Mouse (Mus musculus) heart, embryonic 11.5 days (tissue): ENCODE measurements around the gene Rfx5. TPM values are rescaled to one million over a fixed set of nuclear protein-coding genes. Genes with fewer than 3 reads are reported as not detected.
"Not testable (repeated sequence)": the region's sequence is repeated elsewhere in the genome, so short reads cannot be mapped to it uniquely, and the experiment has no call there.

ENCODE experiments used
- ATAC-seq: fragments of 200-750 bp; cut with Nextera tagmentation; replicated peaks from 2 replicates; pipeline ENCODE4 v1.8.0; 2017; ENCODE audit warnings: moderate library complexity; ENCODE audit not compliant: insufficient number of reproducible peaks, low FRiP score, low TSS enrichment
- H3K27ac ChIP-seq: fragments of 300-500 bp; sonication (generic); 2 replicates; pipeline ENCODE4 v1.5.1; 2014; ENCODE audit warnings: mild to moderate bottlenecking, low read depth, low read length
- H3K27me3 ChIP-seq: fragments of 300-500 bp; sonication (generic); 2 replicates; pipeline ENCODE4 v1.6.1; 2014; ENCODE audit warnings: mild to moderate bottlenecking, low read length, mixed read lengths; ENCODE audit not compliant: control insufficient read depth, insufficient read depth
- H3K36me3 ChIP-seq: fragments of 300-500 bp; sonication (generic); 2 replicates; pipeline ENCODE4 v1.6.1; 2014; ENCODE audit warnings: mild to moderate bottlenecking, low read length, moderate library complexity, mixed read lengths; ENCODE audit not compliant: control insufficient read depth, insufficient read depth
- H3K4me1 ChIP-seq: fragments of 300-500 bp; sonication (generic); 2 replicates; pipeline ENCODE4 v1.6.1; 2014; ENCODE audit warnings: low read length; ENCODE audit not compliant: control insufficient read depth, insufficient read depth
- H3K4me2 ChIP-seq: fragments of 300-500 bp; sonication (generic); 2 replicates; pipeline ENCODE4 v1.6.1; 2014; ENCODE audit warnings: mild to moderate bottlenecking, moderate library complexity
- H3K4me3 ChIP-seq: fragments of 300-500 bp; sonication (generic); 2 replicates; pipeline ENCODE4 v1.5.1; 2014; ENCODE audit warnings: low read depth, low read length
- H3K9ac ChIP-seq: fragments of 300-500 bp; sonication (generic); 2 replicates; pipeline ENCODE4 v1.6.1; 2014; ENCODE audit warnings: mild to moderate bottlenecking, low read depth, low read length, moderate library complexity
- H3K9me3 ChIP-seq: fragments of 300-500 bp; sonication (generic); replicated peaks from 2 replicates; pipeline ENCODE4 v1.6.1; 2016; ENCODE audit warnings: low read length; ENCODE audit not compliant: control insufficient read depth
- WGBS: fragments of 180-500 bp; shearing (Covaris S2); extraction: QIAGEN DNeasy Blood & Tissue Kit; methylation state at CpG from one replicate; pipeline ENCODE4 v1.1.7; 2014; ENCODE audit not compliant: insufficient replicate concordance; 5-methylcytosine and 5-hydroxymethylcytosine counted together
- polyA plus RNA-seq: library from polyadenylated mRNA; unstranded; fragments of >200 nt; fragmentation: Nextera tagmentation; extraction: Ambion mirVana; gene quantifications from 2 replicates; pipeline ENCODE4 v1.2.1, GENCODE M21; 2014

Rfx5 gene
- polyA plus RNA-seq, 1 experiment from 2014 or later: 6.7 TPM

- Histone ChIP-seq H3K4me1 (no peaks in the 10 kb centered on the region; the same call in 1 of the 2 replicates), H3K27ac (no peak overlapping the region), H3K9me3 (no peaks in the 10 kb centered on the region), H3K27me3 (no peaks in the 10 kb centered on the region), H3K9ac (no peak overlapping the region), H3K4me2 (no peak overlapping the region), H3K4me3 (no peak overlapping the region), H3K36me3 (no peaks in the 10 kb centered on the region)
- no peak for ATAC-seq
- 49% methylated on average over 3 of the region's 3 CpGs for WGBS
Observed at GRCm38 (mm10) chr3:94921104-94921503, 32.8 kb upstream of the Rfx5 start.

GRCm38 (mm10) chr3:94922333-94922732, 31.5 kb upstream of the Rfx5 start:
- H3K36me3 ChIP-seq: no peaks in the 10 kb centered on the region
- no peaks in the 10 kb centered on the region; the same call in 1 of the 2 replicates for H3K4me1 ChIP-seq
- H3K27me3 ChIP-seq: no peaks in the 10 kb centered on the region
- H3K9ac ChIP-seq: no peak overlapping the region
- WGBS: 58% methylated on average over 3 of the region's 3 CpGs
- H3K4me3 ChIP-seq: no peak overlapping the region
- no peak for ATAC-seq
- no peaks in the 10 kb centered on the region for H3K9me3 ChIP-seq
- no peak overlapping the region for H3K27ac ChIP-seq
- H3K4me2 ChIP-seq: no peak overlapping the region

GRCm38 (mm10) chr3:94924688-94925087, 29.2 kb upstream of the Rfx5 start:
- WGBS: 57% methylated on average over 8 of the region's 8 CpGs
- Histone ChIP-seq H3K4me1 (no peaks in the 10 kb centered on the region), H3K27me3 (no peaks in the 10 kb centered on the region), H3K4me3 (no peak overlapping the region), H3K9me3 (no peaks in the 10 kb centered on the region), H3K27ac (no peak overlapping the region), H3K9ac (no peak overlapping the region), H3K36me3 (no peaks in the 10 kb centered on the region), H3K4me2 (no peak overlapping the region)
- ATAC-seq: no peak

GRCm38 (mm10) chr3:94926301-94926736, 27.6 kb upstream of the Rfx5 start:
- not testable (repeated sequence) for H3K9ac ChIP-seq, H3K27me3 ChIP-seq, H3K36me3 ChIP-seq, H3K27ac ChIP-seq, H3K4me3 ChIP-seq, H3K4me2 ChIP-seq, H3K9me3 ChIP-seq, H3K4me1 ChIP-seq
- peak; percentile 78 for ATAC-seq
- WGBS: 26% methylated on average over 4 of the region's 4 CpGs

GRCm38 (mm10) chr3:94928979-94929378, 24.9 kb upstream of the Rfx5 start:
- H3K4me2 ChIP-seq, H3K4me3 ChIP-seq, H3K27ac ChIP-seq, H3K9me3 ChIP-seq, H3K4me1 ChIP-seq, H3K27me3 ChIP-seq, H3K36me3 ChIP-seq, H3K9ac ChIP-seq, ATAC-seq: not testable (repeated sequence)
- WGBS: 83% methylated on average over 4 of the region's 4 CpGs

- H3K27me3 ChIP-seq, H3K36me3 ChIP-seq, H3K4me1 ChIP-seq, H3K27ac ChIP-seq, H3K4me3 ChIP-seq, H3K9me3 ChIP-seq, ATAC-seq, H3K4me2 ChIP-seq, H3K9ac ChIP-seq: not testable (repeated sequence)
- WGBS: 41% methylated on average over 7 of the region's 7 CpGs
Observed at GRCm38 (mm10) chr3:94930386-94931266, 23.2 kb upstream of the Rfx5 start.

GRCm38 (mm10) chr3:94931427-94932082, 22.3 kb upstream of the Rfx5 start:
- H3K4me3 ChIP-seq, H3K36me3 ChIP-seq, H3K9me3 ChIP-seq, H3K27me3 ChIP-seq, H3K4me1 ChIP-seq, H3K9ac ChIP-seq, H3K27ac ChIP-seq, H3K4me2 ChIP-seq, ATAC-seq: not testable (repeated sequence)
- WGBS: 57% methylated on average over 10 of the region's 10 CpGs

- not testable (repeated sequence) for H3K9me3 ChIP-seq, H3K27me3 ChIP-seq, H3K9ac ChIP-seq, H3K4me1 ChIP-seq, ATAC-seq, H3K36me3 ChIP-seq, H3K4me3 ChIP-seq
- peak overlapping the region; percentile 60; the same call in 1 of the 2 replicates for H3K4me2 ChIP-seq
- WGBS: 63% methylated on average over 2 of the region's 2 CpGs
- H3K27ac ChIP-seq: peak overlapping the region; percentile 46
Observed at GRCm38 (mm10) chr3:94932279-94932678, 21.6 kb upstream of the Rfx5 start.
